Mouse (Mus musculus): ENCODE data around the gene Dbx1.

Gene Dbx1

DNA sequence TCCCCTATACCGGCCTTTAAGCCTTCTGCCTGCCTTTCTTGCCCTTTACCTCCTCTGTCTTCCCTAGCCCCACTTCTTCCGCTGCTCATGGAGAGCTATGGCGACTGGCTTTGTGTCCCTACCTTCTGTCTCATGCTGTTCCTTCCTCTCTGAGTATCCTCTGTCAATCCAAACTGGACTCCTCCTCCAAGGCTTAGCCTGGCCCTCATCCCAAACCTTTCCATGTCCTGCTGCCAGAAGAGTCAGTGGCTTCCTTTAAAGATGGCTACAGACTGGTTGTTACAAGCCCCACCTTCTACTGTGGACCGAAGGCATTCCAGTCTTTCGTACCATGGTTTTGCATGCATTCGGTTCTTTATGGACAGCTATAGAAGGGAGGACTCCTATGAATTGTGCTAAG, 53.5 kb downstream of the Dbx1 start:
- Histone ChIP-seq H3K27me3 (ENCODE audit: insufficient read depth, low read length) (no peaks in the 10 kb centered on the region), H3K4me1 (replicated peaks; ENCODE audit: low read depth, low read length) (peaks cover 8% of the 10 kb centered on the region), H3K36me3 (ENCODE audit: insufficient read depth, low read length) (peaks cover 53% of the 10 kb centered on the region), H3K9me3 (ENCODE audit: low read length) (0 out of 2 replicates have a peak, but pooled peaks cover 4% of the 10 kb centered on the region), H3K4me3 (replicated peaks; ENCODE audit: low read length) (no peak overlapping the region)
- TF ChIP-seq NANOG (IDR thresholded peaks at IDR 0.05; ENCODE audit: borderline replicate concordance, low read length): no peak
- no peak for TF ChIP-seq POU5F1 (IDR thresholded peaks at IDR 0.05; ENCODE audit: borderline replicate concordance, low read length)
- no peak for TF ChIP-seq CTCF (conservative IDR thresholded peaks at IDR 0.05; ENCODE audit: low read length)

GRCm38 (mm10) chr7:49582551-49582950, 54.1 kb downstream of the Dbx1 start:
- Histone ChIP-seq H3K4me1 (replicated peaks; ENCODE audit: low read depth, low read length) (peaks cover 11% of the 10 kb centered on the region), H3K27me3 (ENCODE audit: insufficient read depth, low read length) (no peaks in the 10 kb centered on the region), H3K4me3 (replicated peaks; ENCODE audit: low read length) (no peak overlapping the region), H3K36me3 (ENCODE audit: insufficient read depth, low read length) (peaks cover 53% of the 10 kb centered on the region), H3K9me3 (ENCODE audit: low read length) (0 out of 2 replicates have a peak, but pooled peaks cover 4% of the 10 kb centered on the region)
- TF ChIP-seq NANOG (IDR thresholded peaks at IDR 0.05; ENCODE audit: borderline replicate concordance, low read length) (no peak), CTCF (conservative IDR thresholded peaks at IDR 0.05; ENCODE audit: low read length) (no peak)

GRCm38 (mm10) chr7:49581951-49582350, 54.7 kb downstream of the Dbx1 start:
- Histone ChIP-seq H3K27me3 (ENCODE audit: insufficient read depth, low read length) (no peaks in the 10 kb centered on the region), H3K36me3 (ENCODE audit: insufficient read depth, low read length) (peaks cover 54% of the 10 kb centered on the region), H3K9me3 (ENCODE audit: low read length) (0 out of 2 replicates have a peak, but pooled peaks cover 4% of the 10 kb centered on the region), H3K4me3 (replicated peaks; ENCODE audit: low read length) (no peak overlapping the region), H3K4me1 (replicated peaks; ENCODE audit: low read depth, low read length) (peaks cover 11% of the 10 kb centered on the region)
- TF ChIP-seq NANOG (IDR thresholded peaks at IDR 0.05; ENCODE audit: borderline replicate concordance, low read length) (no peak), CTCF (conservative IDR thresholded peaks at IDR 0.05; ENCODE audit: low read length) (no peak), POU5F1 (IDR thresholded peaks at IDR 0.05; ENCODE audit: borderline replicate concordance, low read length) (no peak)

All from E14TG2a.4 (cell line).